Mouse (Mus musculus) midbrain, embryonic 12.5 days (tissue): Measurements from ENCODE around the gene Gm10337. TPM values are rescaled to one million over a fixed set of nuclear protein-coding genes. Genes with fewer than 3 reads are reported as not detected.

ENCODE experiments used
- ATAC-seq: fragments of 200-750 bp; cut with Nextera tagmentation; 2 replicates; pipeline ENCODE4 v1.8.0; 2017; ENCODE audit warnings: low read depth, moderate TSS enrichment, moderate library complexity; ENCODE audit not compliant: low FRiP score
- H3K27ac ChIP-seq: fragments of 300-500 bp; sonication (generic); replicated peaks from 2 replicates; pipeline ENCODE4 v1.5.1; 2016; ENCODE audit warnings: mild to moderate bottlenecking
- H3K27me3 ChIP-seq: fragments of 300-500 bp; sonication (generic); 2 replicates; pipeline ENCODE4 v1.6.1; 2016; ENCODE audit warnings: mild to moderate bottlenecking
- H3K36me3 ChIP-seq: fragments of 300-500 bp; sonication (generic); 2 replicates; pipeline ENCODE4 v1.6.1; 2016
- H3K4me1 ChIP-seq: fragments of 300-500 bp; sonication (generic); 2 replicates; pipeline ENCODE4 v1.6.1; 2016
- H3K4me2 ChIP-seq: fragments of 300-500 bp; sonication (generic); replicated peaks from 2 replicates; pipeline ENCODE4 v1.6.1; 2016; ENCODE audit warnings: mild to moderate bottlenecking, moderate library complexity
- H3K4me3 ChIP-seq: fragments of 300-500 bp; sonication (generic); 2 replicates; pipeline ENCODE4 v1.5.1; 2016; ENCODE audit warnings: mild to moderate bottlenecking
- H3K9ac ChIP-seq: fragments of 300-500 bp; sonication (generic); replicated peaks from 2 replicates; pipeline ENCODE4 v1.6.1; 2016; ENCODE audit warnings: mild to moderate bottlenecking, moderate library complexity
- H3K9me3 ChIP-seq: fragments of 300-500 bp; sonication (generic); 2 replicates; pipeline ENCODE4 v1.6.1; 2016; ENCODE audit warnings: mild to moderate bottlenecking
- WGBS: fragments of 180-500 bp; shearing (Covaris S2); methylation state at CpG from one replicate; pipeline ENCODE4 v1.1.7; 2016; 5-methylcytosine and 5-hydroxymethylcytosine counted together
- polyA plus RNA-seq: library from polyadenylated mRNA; unstranded; fragments of >200 nt; fragmentation: Nextera tagmentation; extraction: Ambion mirVana; gene quantifications from 2 replicates; pipeline ENCODE4 v1.2.1, GENCODE M21; 2016

Gm10337 gene
- 4.6 and 9.6 TPM in 2 replicates for polyA plus RNA-seq

DNA sequence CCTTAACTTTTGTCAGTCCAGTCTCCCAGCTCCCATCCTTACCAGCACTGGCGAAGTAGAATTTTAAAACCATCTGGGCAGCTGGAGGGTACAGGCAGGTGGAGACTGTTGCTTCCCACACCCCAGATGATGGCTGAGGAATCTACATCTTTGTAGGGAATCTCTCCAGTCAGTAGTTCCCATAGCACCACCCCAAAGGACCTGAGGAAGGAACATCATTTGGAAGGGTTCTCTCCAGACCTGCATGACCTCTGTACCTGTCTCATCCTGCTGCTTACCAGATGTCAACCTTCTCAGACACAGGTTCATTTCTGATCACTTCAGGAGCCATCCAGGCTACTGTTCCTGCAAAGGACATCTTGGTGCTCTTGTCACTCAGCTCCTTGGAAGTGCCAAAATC lies at the start of gene Gm10337:
Gm10337 (plus strand) TSS at position 276 of the 400 bp plus-strand sequence.
- Histone ChIP-seq H3K27ac (no peak within 1 kb of the TSS), H3K4me2 (no peak within 1 kb of the TSS), H3K27me3 (no peaks in the 10 kb centered on the region), H3K36me3 (peaks cover 75% of the 10 kb centered on the region), H3K4me3 (no peak within 1 kb of the TSS), H3K9ac (no peak within 1 kb of the TSS), H3K4me1 (no peaks in the 10 kb centered on the region), H3K9me3 (no peaks in the 10 kb centered on the region)
- ATAC-seq, result no peak
- WGBS, result 94% methylated on average over 1 of the region's 1 CpGs

DNA sequence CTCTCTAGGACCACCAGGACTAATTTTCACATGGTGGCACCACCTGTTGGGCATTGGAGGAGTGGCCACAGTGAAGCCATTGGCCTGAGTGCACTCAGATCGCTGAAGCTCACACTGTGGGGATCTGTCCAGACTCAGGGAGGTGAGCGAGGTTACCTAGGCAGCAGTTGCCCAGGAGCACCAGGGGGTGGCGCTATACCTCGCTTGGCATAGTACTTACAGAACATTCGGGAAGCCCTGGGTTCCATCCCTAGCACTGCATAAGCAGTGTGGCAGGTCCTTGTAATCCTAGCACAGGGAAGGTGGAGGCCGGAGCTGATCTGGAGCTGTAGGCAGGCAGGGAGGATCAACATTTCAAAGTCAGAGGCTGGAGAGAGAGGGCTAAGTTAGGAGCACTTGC lies 47.5 kb upstream of the Gm10337 start:
- H3K27me3 ChIP-seq, result no peaks in the 10 kb centered on the region
- no peak overlapping the region for H3K9ac ChIP-seq
- H3K36me3 ChIP-seq, result no peaks in the 10 kb centered on the region
- no peak overlapping the region for H3K4me2 ChIP-seq
- H3K4me3 ChIP-seq, result no peak overlapping the region
- H3K4me1 ChIP-seq, result peaks cover 12% of the 10 kb centered on the region
- H3K9me3 ChIP-seq, result no peaks in the 10 kb centered on the region
- WGBS, result 36% methylated on average over 6 of the region's 6 CpGs
- ATAC-seq, result no peak
- no peak overlapping the region for H3K27ac ChIP-seq

DNA sequence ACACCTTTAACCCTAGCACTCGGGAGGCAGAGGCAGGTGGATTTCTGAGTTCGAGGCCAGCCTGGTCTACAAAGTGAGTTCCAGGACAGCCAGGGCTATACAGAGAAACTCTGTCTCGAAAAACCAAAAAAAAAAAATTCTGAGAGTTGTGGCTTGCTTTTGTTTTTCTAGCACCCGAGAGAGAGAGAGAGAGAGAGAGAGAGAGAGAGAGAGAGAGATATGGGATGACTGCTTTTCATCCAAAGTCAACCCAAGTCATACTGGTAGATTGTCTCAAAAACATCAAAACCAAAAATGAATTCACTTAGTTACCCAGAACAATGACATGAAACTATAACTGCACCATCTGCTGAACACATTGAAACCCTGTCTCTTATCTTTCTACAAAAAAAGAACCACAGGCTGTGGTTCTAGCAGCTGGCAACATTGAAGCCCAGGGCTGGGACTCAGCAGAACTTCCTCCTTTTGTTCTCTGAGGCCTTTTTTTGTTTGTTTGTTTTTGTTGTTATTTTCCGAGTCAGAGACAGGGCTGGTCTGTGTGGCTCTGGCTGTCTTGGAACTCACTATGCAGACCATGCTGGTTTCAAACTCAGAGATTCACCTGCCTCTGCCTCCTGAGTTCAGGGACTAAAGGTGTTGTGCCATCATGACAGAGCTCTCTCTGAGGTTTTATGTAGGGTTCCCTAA lies 45.3 kb upstream of the Gm10337 start:
- WGBS, result 77% methylated on average over 5 of the region's 5 CpGs
- Histone ChIP-seq H3K4me2 (peak overlapping the region; percentile 59), H3K36me3 (peaks cover 4% of the 10 kb centered on the region), H3K9ac (0 out of 2 replicates have a peak overlapping the region, but pooled peaks have one; percentile 49), H3K27ac (no peak overlapping the region), H3K27me3 (no peaks in the 10 kb centered on the region), H3K4me1 (peaks cover 10% of the 10 kb centered on the region), H3K4me3 (no peak overlapping the region), H3K9me3 (no peaks in the 10 kb centered on the region)
- ATAC-seq, result no peak

GRCm38 (mm10) chr15:102458904-102459317 lies 44.6 kb upstream of the Gm10337 start, which contains the start of gene Prr13:
Gene Prr13, plus strand, starts transcription at chr15:102459028.
- H3K4me2 ChIP-seq, result peak within 1 kb of the TSS; percentile 59
- peaks cover 9% of the 10 kb centered on the region for H3K36me3 ChIP-seq
- peak; percentile 85 for ATAC-seq
- H3K9ac ChIP-seq, result peak within 1 kb of the TSS; percentile 49
- peak within 1 kb of the TSS; percentile 43 for H3K4me3 ChIP-seq
- no peaks in the 10 kb centered on the region for H3K9me3 ChIP-seq
- no peak within 1 kb of the TSS for H3K27ac ChIP-seq
- H3K27me3 ChIP-seq, result no peaks in the 10 kb centered on the region
- H3K4me1 ChIP-seq, result peaks cover 10% of the 10 kb centered on the region
- under 1% methylated on average over 19 of the region's 19 CpGs for WGBS

- WGBS, result 41% methylated on average over 6 of the region's 6 CpGs
- Histone ChIP-seq H3K36me3 (peaks cover 9% of the 10 kb centered on the region), H3K4me1 (peaks cover 10% of the 10 kb centered on the region), H3K9me3 (no peaks in the 10 kb centered on the region), H3K4me2 (peak overlapping the region; percentile 59), H3K4me3 (peak overlapping the region; percentile 43), H3K27ac (no peak overlapping the region), H3K27me3 (no peaks in the 10 kb centered on the region), H3K9ac (peak overlapping the region; percentile 49)
- ATAC-seq, result no peak
Observed at GRCm38 (mm10) chr15:102459381-102459780, 44.1 kb upstream of the Gm10337 start.

- peak overlapping the region; percentile 59; the same call in 1 of the 2 replicates for H3K4me2 ChIP-seq
- no peak for ATAC-seq
- WGBS, result 71% methylated on average over 5 of the region's 5 CpGs
Observed at GRCm38 (mm10) chr15:102459847-102460246, 43.7 kb upstream of the Gm10337 start.

GRCm38 (mm10) chr15:102460409-102460808 lies 43.1 kb upstream of the Gm10337 start:
- ATAC-seq, result no peak
- H3K36me3 ChIP-seq, result peaks cover 9% of the 10 kb centered on the region
- H3K4me1 ChIP-seq, result peaks cover 10% of the 10 kb centered on the region
- no peak overlapping the region for H3K4me3 ChIP-seq
- no peaks in the 10 kb centered on the region for H3K27me3 ChIP-seq
- H3K9ac ChIP-seq, result 0 out of 2 replicates have a peak overlapping the region, but pooled peaks have one; percentile 5
- 81% methylated on average over 12 of the region's 12 CpGs for WGBS
- no peak overlapping the region for H3K4me2 ChIP-seq
- H3K27ac ChIP-seq, result no peak overlapping the region
- no peaks in the 10 kb centered on the region for H3K9me3 ChIP-seq

More at GRCm38 (mm10) chr15:102459847-102460246, 43.7 kb upstream of the Gm10337 start:
- peaks cover 9% of the 10 kb centered on the region for H3K36me3 ChIP-seq
- peak overlapping the region; percentile 43; the same call in 1 of the 2 replicates for H3K4me3 ChIP-seq
- peaks cover 10% of the 10 kb centered on the region for H3K4me1 ChIP-seq
- H3K9me3 ChIP-seq, result no peaks in the 10 kb centered on the region
- H3K27ac ChIP-seq, result no peak overlapping the region
- no peaks in the 10 kb centered on the region for H3K27me3 ChIP-seq
- no peak overlapping the region for H3K9ac ChIP-seq

DNA sequence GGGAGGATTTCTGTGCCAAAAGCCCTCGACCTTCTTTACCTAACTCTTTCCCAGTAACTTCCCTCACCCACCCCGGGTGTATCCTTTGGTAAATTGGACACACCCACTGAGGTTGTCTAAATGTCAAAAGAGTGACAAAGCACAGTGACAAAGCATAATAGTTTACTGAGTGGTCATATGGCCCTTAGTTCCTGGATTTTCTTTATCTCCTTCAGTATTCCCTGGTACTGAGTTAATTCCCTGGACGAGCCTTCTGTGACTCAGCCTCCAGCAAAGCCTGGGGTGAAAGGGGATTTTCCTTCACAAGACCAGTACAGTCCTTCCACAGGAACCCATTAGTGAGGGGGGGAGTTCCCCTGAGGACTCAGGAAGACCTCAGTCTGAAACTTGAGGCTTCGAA lies 42.6 kb upstream of the Gm10337 start:
- 78% methylated on average over 4 of the region's 4 CpGs for WGBS
- Histone ChIP-seq H3K4me3 (no peak overlapping the region), H3K4me2 (no peak overlapping the region), H3K27me3 (no peaks in the 10 kb centered on the region), H3K9me3 (no peaks in the 10 kb centered on the region), H3K9ac (no peak overlapping the region), H3K27ac (no peak overlapping the region), H3K4me1 (peaks cover 10% of the 10 kb centered on the region), H3K36me3 (peaks cover 9% of the 10 kb centered on the region)
- ATAC-seq, result no peak

DNA sequence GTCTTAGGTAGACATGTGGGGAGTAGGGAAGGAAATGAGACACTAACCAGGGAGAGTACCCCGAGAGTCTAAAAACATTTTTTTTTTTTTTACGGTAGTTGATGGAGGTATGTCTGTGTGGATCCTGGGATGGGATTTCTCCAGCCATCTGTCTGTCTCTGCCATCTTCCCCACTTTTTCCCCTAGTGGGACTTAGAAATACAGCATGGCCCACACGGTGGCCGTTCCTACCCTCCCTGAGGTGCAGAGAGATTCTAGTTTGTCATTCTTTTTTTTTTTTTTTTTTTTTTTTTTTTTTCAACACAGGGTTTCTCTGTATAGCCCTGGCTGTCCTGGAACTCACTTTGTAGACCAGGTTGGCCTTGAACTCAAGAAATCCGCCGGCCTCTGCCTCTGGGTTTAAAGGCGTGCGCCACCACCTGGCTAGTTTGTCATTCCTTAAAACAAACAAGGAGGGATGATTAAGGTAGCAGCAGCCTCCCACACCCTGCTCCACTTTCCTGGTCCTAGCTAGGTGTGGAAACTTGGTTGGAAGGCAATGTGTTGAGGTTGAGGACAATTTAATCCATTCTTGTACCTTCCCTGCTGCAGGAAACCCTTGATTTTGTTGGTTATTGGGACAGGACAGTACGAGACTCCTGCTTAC lies 42.0 kb upstream of the Gm10337 start:
- peaks cover 9% of the 10 kb centered on the region for H3K36me3 ChIP-seq
- H3K4me2 ChIP-seq, result no peak overlapping the region
- H3K4me1 ChIP-seq, result peaks cover 10% of the 10 kb centered on the region
- no peak overlapping the region for H3K9ac ChIP-seq
- no peak for ATAC-seq
- H3K27ac ChIP-seq, result no peak overlapping the region
- 86% methylated on average over 9 of the region's 9 CpGs for WGBS
- no peak overlapping the region for H3K4me3 ChIP-seq
- no peaks in the 10 kb centered on the region for H3K9me3 ChIP-seq
- no peaks in the 10 kb centered on the region for H3K27me3 ChIP-seq

DNA sequence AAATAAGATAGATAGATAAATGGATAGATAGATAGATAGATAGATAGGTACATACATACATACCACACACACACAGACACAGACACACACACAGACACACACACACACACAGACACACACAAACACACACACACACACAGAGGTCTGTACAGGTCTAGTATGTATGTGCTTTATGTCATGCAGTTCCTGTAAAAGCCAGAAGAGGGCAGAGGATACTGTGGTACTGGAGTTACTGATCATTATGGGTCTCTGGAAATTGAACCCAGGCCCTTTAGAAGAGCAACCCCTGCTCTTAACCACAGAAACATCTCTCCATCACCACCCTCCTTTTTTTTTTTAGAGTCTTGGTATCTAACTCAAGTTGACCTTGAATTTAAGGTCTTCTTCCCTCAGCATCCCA lies 39.9 kb upstream of the Gm10337 start:
- peaks cover 10% of the 10 kb centered on the region for H3K4me1 ChIP-seq

DNA sequence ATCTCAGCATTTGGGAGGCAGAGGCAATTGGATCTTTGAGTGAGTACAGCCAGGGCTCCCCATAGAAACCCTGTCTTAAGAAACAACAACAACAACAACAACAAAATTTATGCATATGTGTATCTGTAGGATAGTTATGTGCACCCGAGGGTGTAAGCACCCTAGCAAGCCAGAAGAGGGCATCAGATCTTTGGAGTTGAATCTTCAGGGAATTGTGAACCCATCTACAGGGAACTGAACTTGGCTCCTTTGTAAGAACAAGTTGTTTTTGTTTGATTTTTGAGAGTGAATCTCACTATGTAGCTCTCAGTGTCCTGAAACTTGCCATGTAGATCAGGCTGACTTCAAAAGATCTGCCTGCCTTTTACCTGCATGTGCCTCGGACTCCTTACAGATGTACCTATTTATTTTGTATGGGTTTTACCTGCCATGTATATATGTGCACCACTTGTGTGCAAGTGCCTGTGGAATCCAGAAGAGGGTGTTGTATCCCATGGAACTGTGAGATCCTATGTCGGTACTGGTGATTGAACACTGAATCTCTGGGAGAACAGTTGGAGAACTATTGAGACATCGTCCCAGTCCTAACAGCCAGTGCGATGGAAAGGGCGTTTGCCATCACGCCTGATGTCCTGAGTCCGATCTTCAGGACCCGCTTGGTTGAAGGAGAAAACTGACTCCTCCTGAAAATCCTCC lies 34.7 kb upstream of the Gm10337 start:
- peaks cover 16% of the 10 kb centered on the region for H3K4me1 ChIP-seq
- no peak for ATAC-seq
- H3K27ac ChIP-seq, result no peak overlapping the region
- H3K4me3 ChIP-seq, result no peak overlapping the region
- no peak overlapping the region for H3K9ac ChIP-seq
- H3K27me3 ChIP-seq, result no peaks in the 10 kb centered on the region
- WGBS, result 98% methylated on average over 9 of the region's 9 CpGs
- 0 out of 2 replicates have a peak, but pooled peaks cover 3% of the 10 kb centered on the region for H3K9me3 ChIP-seq
- peaks cover 5% of the 10 kb centered on the region; the same call in 1 of the 2 replicates for H3K36me3 ChIP-seq
- no peak overlapping the region for H3K4me2 ChIP-seq

More for the DNA sequence above, 39.9 kb upstream of the Gm10337 start:
- ATAC-seq, result no peak
- H3K36me3 ChIP-seq, result peaks cover 9% of the 10 kb centered on the region
- no peak overlapping the region for H3K4me2 ChIP-seq
- H3K27ac ChIP-seq, result no peak overlapping the region
- no peak overlapping the region for H3K9ac ChIP-seq
- H3K27me3 ChIP-seq, result no peaks in the 10 kb centered on the region
- H3K4me3 ChIP-seq, result no peak overlapping the region
- H3K9me3 ChIP-seq, result 0 out of 2 replicates have a peak, but pooled peaks cover 3% of the 10 kb centered on the region
